Mouse (Mus musculus) urinary bladder, adult 2 months (tissue): Measurements from ENCODE around the gene Fam189a1. TPM values are rescaled to one million over a fixed set of nuclear protein-coding genes. Genes with fewer than 3 reads are reported as not detected.

ENCODE experiments used
- DNase-seq: peaks from one replicate; pipeline ENCODE4 v3.0.0; 2022; ENCODE audit warnings: low spot score
- polyA plus RNA-seq: library from polyadenylated mRNA; depleted of rRNA; stranded (reverse); fragments of >200 nt; gene quantifications from 2 replicates; pipeline ENCODE4 v1.2.3, GENCODE M21; 2012

Fam189a1 gene
- polyA plus RNA-seq, 1 experiment = 0.25 TPM

DNA sequence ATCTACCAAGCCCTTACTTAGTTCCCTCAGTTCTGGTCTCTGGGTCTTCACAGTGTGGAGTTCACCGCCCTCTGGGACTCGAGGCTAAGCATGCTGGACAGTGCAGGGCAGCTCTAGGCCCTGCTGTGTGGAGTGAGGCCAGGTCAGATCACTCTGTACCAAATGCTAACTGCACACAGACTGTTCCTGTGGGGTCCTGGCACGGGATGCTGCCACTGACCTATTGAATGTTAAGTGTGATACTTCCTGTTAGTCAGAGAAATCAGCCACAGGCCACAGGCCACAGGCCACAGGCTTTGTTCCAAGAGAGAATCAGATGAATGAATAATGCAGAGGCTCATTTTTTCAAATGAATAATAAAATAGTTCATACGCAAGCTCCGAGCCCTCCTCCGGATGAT is 112.1 kb downstream of the Fam189a1 start:
- no peak for DNase-seq

DNA sequence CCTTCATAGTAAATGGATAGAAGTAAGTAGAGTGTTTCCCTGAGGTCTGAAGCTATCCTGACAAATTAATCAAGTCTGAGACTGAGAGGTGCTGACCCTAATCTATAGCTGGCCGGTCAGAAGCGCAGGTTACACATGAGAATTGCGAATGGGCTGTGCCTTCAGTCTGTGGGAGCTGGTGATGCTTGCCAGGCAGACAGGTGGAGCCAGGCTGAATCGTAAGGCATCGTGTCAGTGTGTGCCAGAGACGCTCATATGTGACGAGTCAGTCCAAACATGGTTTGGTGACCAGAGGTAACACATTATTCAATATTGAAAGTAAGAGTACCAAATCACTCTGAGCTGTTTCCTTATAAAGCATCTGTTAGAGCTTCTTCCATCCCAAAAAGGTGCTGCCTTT is 115.3 kb downstream of the Fam189a1 start:
- no peak for DNase-seq

DNA sequence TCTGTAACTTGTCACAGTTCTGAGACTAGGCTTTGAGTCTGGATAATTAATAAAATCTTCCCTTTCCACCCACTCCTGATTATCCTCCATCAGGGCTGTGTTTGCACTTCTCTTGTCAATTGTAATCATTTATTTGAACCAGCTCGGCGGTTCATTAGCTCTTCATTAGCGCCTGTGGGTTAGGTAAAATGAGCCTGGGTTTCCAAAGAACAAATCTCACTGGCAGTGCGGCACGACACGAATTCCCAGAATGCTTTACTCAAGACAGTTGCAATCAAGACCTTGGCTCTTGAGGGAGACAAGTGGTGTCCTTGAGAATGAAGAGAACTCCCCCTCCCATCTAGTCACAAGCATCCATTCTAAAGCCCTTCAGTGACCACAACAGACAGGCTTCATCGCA is 124.6 kb downstream of the Fam189a1 start:
- DNase-seq = no peak

DNA sequence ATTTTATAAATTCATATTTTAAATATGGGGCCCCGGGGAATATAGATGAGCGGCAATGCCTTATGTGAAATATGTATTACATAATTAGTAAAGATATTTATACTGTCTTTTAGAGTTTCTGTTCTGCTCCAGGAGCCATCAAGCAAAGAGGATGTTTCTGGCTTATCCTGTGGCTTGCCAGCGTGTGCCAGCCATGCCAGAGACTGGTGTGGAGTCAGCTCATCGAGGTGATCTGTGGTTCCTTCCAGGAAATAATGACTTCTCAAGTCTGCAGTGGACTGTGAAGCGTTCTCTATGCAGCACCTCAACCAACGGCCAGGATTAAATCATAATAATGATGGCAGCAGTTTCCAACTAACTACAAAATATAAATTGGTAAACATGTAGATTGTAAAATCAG is 125.2 kb downstream of the Fam189a1 start:
- DNase-seq = no peak

DNA sequence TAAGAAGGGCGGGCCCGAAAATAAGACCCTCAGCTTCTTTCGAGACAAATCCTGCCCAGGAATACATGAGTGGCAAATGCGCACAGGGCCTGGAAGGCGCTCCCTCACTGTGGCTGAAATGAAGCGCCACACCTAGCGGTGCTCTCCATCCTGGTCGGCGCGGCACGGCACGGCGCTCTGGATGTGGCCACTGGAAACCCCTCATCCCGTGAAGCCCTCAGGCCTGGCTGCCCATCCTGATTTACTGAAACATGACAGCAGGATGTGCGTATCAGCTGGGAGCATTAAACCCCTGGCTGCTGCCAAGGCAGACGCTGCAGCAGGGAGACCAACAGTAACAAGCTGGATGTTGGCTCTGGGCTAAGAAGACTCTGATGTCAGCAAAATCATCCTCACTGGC is 126.4 kb downstream of the Fam189a1 start:
- DNase-seq = no peak

DNA sequence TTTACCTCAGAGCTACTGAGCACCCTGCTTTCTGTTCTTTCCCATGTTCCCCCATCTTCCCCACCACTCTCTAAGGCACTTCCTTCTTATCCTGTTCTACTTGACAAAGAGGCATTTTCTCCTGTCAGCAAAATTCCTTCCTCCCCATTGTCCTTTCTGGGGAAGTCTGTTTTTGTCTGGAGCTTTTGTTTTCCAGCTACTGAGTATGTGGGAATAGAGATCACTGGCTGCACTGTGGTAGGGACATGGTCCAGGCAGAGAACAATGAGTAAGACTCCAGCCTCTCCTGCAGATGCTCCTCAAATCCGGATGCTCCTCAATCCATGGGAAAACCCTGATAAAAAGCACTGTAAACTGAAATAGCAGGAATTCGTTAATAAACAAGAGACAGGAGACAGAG is 135.1 kb downstream of the Fam189a1 start:
- no peak for DNase-seq

- DNase-seq = no peak
Measured at GRCm38 (mm10) chr7:65018036-65018679, 138.2 kb downstream of the Fam189a1 start.

DNA sequence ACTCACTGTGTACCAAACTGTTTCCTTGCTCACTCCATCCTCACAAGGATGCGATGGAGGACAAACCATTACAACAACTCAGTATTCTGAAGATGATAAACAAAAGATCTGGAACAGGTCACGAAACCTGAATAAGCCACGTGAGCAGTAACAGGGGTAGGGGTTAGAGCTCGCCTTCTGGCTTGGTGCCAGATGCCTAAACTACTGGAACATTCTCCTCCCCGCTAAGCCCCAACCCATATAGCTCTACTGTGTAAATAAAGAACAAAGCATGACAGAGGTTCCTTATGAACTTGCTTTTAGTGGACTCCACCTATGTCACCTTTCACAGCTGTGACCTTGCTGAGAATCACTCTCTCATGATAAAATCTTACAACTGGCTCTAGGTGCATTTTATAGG is 139.0 kb downstream of the Fam189a1 start:
- DNase-seq = no peak

GRCm38 (mm10) chr7:65011133-65011532 is 145.2 kb downstream of the Fam189a1 start:
- DNase-seq = no peak

- DNase-seq = no peak
Measured at GRCm38 (mm10) chr7:65010275-65010674, 146.1 kb downstream of the Fam189a1 start.

DNA sequence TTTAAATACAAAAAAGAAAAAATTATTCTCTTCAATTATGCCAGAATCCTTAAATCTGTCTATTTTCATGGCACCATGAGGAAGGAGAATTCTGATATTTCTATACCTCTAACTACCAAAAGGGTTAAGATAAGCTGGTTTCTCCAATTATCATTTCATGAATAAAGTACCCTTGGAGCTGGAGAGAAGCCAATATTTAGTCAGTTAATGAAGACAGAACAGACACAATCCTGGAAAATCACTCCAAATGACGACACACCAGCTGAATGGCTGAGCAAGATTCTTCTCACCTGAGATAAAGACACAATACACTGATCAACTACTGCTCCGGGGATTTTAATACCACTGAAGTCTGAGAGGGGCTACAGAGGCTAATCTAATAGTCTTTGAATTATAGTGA is 150.6 kb downstream of the Fam189a1 start:
- no peak for DNase-seq

- no peak for DNase-seq
Measured at GRCm38 (mm10) chr7:64999718-65000214, 156.6 kb downstream of the Fam189a1 start.

DNA sequence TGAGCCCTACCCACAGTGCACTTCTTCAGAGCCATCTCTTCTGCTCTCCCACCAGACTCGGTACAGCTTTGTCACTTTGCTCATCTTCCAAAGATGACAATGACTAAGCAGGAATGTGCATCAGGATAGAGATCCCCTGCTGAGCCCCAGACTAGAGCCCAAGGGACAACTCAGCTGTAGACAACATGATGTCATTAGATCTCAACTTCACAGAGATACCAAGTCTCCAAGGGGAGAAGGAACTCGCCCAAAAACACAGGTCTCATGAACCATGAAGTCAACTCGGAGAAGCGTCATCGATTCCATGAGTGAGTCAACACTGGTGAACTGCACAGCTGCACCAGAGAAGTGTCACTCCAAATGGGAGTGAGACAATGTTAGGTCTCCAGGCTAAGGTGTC is 158.6 kb downstream of the Fam189a1 start:
- no peak for DNase-seq

DNA sequence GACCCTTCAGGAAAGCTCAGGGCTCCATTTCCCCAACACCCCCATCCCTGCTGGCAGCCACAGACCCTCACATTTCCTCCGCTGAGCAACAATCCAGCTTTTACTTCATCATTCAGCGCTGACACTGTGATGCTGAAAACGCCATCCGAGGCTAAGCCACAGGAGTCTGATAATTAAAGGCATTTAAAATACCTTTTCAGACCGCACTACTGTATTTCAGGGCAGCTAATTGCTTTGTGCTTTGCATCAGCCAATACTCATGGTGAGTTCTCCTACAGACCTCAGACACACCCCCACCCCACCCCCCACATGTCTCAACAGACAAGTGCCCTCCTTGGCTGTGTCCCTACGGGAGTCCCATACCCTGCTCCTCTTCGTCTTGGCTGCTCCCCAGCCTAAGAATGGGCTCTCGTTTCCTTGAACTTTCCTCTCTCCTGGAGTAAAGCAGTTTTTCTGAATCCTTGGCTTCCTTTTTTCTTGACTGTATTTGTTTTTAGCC is 160.4 kb downstream of the Fam189a1 start:
- DNase-seq = no peak

DNA sequence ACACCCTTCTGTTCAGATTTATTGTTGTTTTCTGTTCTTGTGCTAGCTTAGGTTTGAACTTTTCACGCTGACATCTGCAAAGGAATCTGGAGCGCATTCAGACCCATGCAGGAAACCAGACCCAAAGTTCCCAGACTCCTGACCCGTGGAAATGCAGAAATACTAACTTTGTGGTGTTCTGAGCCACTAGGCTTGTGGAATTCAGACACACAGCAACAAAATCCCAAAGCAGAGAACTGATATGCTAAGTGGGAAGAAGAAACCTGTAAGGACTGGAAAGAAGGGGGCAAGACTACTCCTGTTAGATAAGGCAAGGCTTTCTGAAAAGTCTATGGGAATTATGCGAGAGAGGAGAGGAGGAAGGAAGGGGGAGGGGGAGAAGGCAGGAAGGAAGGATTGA is 167.0 kb downstream of the Fam189a1 start:
- DNase-seq = no peak

DNA sequence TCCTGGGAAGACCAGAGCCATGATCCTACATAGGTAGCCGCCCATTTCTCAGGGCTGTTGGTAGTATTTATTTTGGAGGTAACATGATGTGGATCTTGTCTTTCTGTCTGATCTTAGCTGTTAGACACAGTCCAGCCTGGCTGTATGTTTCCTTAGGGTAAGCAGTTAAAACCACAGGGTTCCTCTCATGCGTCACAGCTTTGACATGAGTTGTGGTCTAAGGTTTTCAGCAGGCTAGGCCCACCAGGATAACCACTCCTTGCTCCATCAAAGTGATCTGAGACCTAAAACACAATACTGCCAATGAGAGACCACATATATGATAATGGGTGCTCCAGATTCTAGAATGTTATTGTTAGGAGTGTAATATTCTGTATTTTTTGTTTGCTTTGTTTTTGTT is 168.4 kb downstream of the Fam189a1 start:
- DNase-seq = no peak

DNA sequence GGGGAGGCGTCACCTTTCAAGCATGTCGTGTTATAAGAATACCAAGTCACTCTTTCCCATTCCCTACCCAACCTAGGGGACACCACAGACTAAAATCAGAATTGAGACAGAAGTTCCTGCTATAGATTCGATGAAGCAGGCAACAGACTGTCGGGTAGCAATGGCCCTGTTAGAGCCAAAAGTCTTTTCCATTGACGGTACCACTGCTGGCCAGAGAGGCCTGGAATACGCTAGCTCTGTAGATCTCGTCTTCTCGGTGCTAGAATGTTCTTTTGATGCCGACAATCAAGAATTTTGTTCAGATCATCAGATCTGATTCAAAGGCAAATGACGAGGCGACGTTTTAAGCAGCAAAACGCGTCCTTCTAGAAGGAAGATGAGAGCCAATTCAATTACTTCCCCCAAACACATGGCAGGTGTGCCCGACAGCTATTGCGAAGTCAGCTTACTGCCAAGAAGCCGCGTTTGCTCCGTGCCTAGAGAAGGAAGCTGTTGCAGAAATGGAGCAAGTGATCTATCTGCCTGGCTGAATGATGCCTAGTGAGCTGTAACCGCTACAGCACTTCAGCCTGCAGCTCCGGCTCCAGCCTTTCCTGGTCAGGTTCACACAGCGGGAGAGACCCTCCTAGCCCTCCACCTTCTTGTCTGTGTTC is 171.8 kb downstream of the Fam189a1 start:
- no peak for DNase-seq

DNA sequence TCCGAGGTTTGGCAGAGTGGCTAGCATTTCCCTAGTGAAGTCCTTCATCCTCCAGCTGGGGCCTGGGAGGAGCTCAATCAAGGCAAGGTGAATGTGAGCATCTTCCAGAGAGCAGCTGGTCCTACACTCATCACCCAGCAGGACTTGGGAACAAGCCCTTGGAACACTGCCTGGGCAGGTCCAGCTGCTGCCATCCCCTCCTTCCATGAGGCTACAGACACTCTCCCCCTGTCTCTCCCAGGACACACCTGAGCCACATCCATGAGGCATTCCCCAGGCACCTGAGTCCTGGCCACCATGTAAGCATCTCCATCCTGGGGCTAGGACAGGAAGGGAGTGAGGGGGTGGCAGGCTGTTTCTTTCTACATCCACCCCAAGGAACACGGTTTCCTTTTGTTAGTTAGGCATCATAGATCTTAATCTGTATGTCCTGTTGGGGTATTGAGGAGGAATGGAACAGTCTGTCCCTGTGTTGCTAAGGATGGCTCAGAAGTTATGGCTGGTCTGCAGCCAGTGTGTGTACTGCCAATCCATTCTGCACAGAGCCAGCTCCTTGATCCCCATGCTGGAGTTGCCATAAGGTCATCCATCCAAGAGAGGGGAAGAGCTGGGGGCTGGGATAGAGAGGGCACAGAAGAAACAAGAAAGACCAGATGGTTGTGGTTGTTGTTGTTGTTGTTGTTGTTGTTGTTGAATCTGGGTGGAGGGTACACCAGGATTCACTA is 174.7 kb downstream of the Fam189a1 start:
- no peak for DNase-seq

GRCm38 (mm10) chr7:64973590-64974262 is 182.6 kb downstream of the Fam189a1 start:
- no peak for DNase-seq

DNA sequence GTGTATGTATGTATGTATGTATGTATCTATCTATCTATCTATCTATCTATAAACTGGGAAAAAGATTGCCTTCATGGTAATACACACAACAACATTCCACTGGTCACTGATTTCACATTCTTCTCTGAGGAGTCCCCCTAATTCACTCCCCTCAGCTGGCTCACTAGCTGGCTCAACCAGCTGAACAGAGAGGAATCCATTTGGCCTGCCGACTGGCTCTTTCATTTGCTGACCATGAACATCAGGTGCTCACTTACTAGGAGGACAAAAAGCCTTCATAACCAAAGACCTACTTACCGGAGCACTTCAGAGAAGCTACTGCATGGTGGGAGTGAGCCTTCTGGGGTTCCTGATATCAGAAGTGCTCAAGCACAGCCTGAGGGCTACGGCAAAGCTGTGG is 194.2 kb downstream of the Fam189a1 start:
- no peak for DNase-seq

DNA sequence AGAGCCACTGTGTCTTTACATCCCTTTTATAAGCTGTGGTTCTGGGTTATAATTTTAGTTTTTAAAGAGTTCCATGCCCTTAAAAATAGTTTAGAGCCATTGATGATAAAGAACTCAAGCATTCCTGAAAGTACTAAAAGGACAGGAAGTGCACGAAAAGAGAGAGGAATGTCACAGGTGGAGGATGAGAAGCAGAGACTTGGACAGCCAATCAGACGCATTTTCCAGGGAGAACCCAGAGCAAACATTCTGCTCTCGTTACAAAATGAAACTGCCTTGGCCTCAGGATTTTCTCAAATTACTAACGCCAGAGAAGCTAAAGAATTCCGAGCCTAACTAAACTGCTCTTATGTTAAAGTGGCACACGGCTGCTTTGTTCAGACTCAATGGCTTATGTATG is 197.3 kb downstream of the Fam189a1 start:
- DNase-seq = no peak

GRCm38 (mm10) chr7:64952181-64952580 is 204.2 kb downstream of the Fam189a1 start:
- no peak for DNase-seq
